Mouse (Mus musculus) forebrain, embryonic 16.5 days (tissue): ENCODE measurements around the gene Acad12. TPM values are rescaled to one million over a fixed set of nuclear protein-coding genes. Genes with fewer than 3 reads are reported as not detected.
A peak's percentile ranks its signal among the peaks of the same experiment; 100 is the strongest.

ENCODE experiments used
- ATAC-seq: fragments of 200-750 bp; cut with Nextera tagmentation; 2 replicates; pipeline ENCODE4 v1.8.0; 2017; ENCODE audit warnings: mild to moderate bottlenecking, moderate library complexity
- H3K27ac ChIP-seq: fragments of 300-500 bp; sonication (generic); 2 replicates; pipeline ENCODE4 v1.5.1; 2014; ENCODE audit warnings: low read length, control low read depth
- H3K27me3 ChIP-seq: fragments of 300-500 bp; sonication (generic); replicated peaks from 2 replicates; pipeline ENCODE4 v1.6.1; 2014; ENCODE audit warnings: low read length; ENCODE audit not compliant: control insufficient read depth, insufficient read depth
- H3K36me3 ChIP-seq: fragments of 300-500 bp; sonication (generic); 2 replicates; pipeline ENCODE4 v1.6.1; 2014; ENCODE audit not compliant: control insufficient read depth, insufficient read depth
- H3K4me1 ChIP-seq: fragments of 300-500 bp; sonication (generic); replicated peaks from 2 replicates; pipeline ENCODE4 v1.6.1; 2014; ENCODE audit warnings: low read length; ENCODE audit not compliant: control insufficient read depth, insufficient read depth
- H3K4me2 ChIP-seq: fragments of 300-500 bp; sonication (generic); 2 replicates; pipeline ENCODE4 v1.6.1; 2014; ENCODE audit warnings: mild to moderate bottlenecking, low read length, control low read depth
- H3K4me3 ChIP-seq: fragments of 300-500 bp; sonication (generic); replicated peaks from 2 replicates; pipeline ENCODE4 v1.5.1; 2014; ENCODE audit warnings: mild to moderate bottlenecking, low read length, control low read depth
- H3K9ac ChIP-seq: fragments of 300-500 bp; sonication (generic); replicated peaks from 2 replicates; pipeline ENCODE4 v1.6.1; 2014; ENCODE audit warnings: low read depth, low read length, control low read depth
- H3K9me3 ChIP-seq: fragments of 300-500 bp; sonication (generic); 2 replicates; pipeline ENCODE4 v1.6.1; 2016; ENCODE audit warnings: low read length; ENCODE audit not compliant: control insufficient read depth
- WGBS: fragments of 180-500 bp; shearing (Covaris S2); extraction: QIAGEN DNeasy Blood & Tissue Kit; methylation state at CpG from one replicate; pipeline ENCODE4 v1.1.7; 2014; 5-methylcytosine and 5-hydroxymethylcytosine counted together
- polyA plus RNA-seq: library from polyadenylated mRNA; unstranded; fragments of >200 nt; fragmentation: Nextera tagmentation; extraction: Ambion mirVana; gene quantifications from 2 replicates; pipeline ENCODE4 v1.2.1, GENCODE M21; 2015

Acad12 gene
- polyA plus RNA-seq, 1 experiment from 2014 or later: 1.2 TPM

- Histone ChIP-seq H3K9ac (no peak overlapping the region), H3K36me3 (no peaks in the 10 kb centered on the region), H3K4me1 (peaks cover 9% of the 10 kb centered on the region), H3K27ac (no peak overlapping the region), H3K4me3 (no peak overlapping the region), H3K9me3 (no peaks in the 10 kb centered on the region), H3K4me2 (no peak overlapping the region), H3K27me3 (no peaks in the 10 kb centered on the region)
- 82% methylated on average over 7 of the region's 7 CpGs for WGBS
- no peak for ATAC-seq
Observed at GRCm38 (mm10) chr5:121597991-121598537, 20.7 kb downstream of the Acad12 start.

- WGBS: 80% methylated on average over 4 of the region's 4 CpGs
- no peak overlapping the region for H3K4me3 ChIP-seq
- no peak for ATAC-seq
- no peak overlapping the region for H3K4me2 ChIP-seq
- no peak overlapping the region for H3K27ac ChIP-seq
- no peak overlapping the region for H3K9ac ChIP-seq
- no peaks in the 10 kb centered on the region for H3K36me3 ChIP-seq
- no peaks in the 10 kb centered on the region for H3K9me3 ChIP-seq
- H3K4me1 ChIP-seq: peaks cover 15% of the 10 kb centered on the region
- no peaks in the 10 kb centered on the region for H3K27me3 ChIP-seq
Observed at GRCm38 (mm10) chr5:121597332-121597731, 21.4 kb downstream of the Acad12 start.

GRCm38 (mm10) chr5:121596226-121596625, 22.5 kb downstream of the Acad12 start:
- H3K27ac ChIP-seq: no peak overlapping the region
- no peaks in the 10 kb centered on the region for H3K36me3 ChIP-seq
- ATAC-seq: no peak
- no peak overlapping the region for H3K9ac ChIP-seq
- no peak overlapping the region for H3K4me2 ChIP-seq
- H3K4me3 ChIP-seq: no peak overlapping the region
- H3K9me3 ChIP-seq: no peaks in the 10 kb centered on the region
- H3K4me1 ChIP-seq: peaks cover 16% of the 10 kb centered on the region
- WGBS: 82% methylated on average over 6 of the region's 6 CpGs
- no peaks in the 10 kb centered on the region for H3K27me3 ChIP-seq

- H3K9ac ChIP-seq: no peak overlapping the region
- peaks cover 16% of the 10 kb centered on the region for H3K4me1 ChIP-seq
- no peak overlapping the region for H3K4me3 ChIP-seq
- no peaks in the 10 kb centered on the region for H3K36me3 ChIP-seq
- H3K4me2 ChIP-seq: no peak overlapping the region
- H3K27ac ChIP-seq: no peak overlapping the region
- no peak for ATAC-seq
- H3K9me3 ChIP-seq: no peaks in the 10 kb centered on the region
- H3K27me3 ChIP-seq: no peaks in the 10 kb centered on the region
- 83% methylated on average over 6 of the region's 6 CpGs for WGBS
Observed at GRCm38 (mm10) chr5:121595758-121596157, 23.0 kb downstream of the Acad12 start.

GRCm38 (mm10) chr5:121594714-121595313, 23.9 kb downstream of the Acad12 start:
- H3K27ac ChIP-seq: no peak overlapping the region
- H3K27me3 ChIP-seq: no peaks in the 10 kb centered on the region
- H3K9ac ChIP-seq: no peak overlapping the region
- no peak overlapping the region for H3K4me3 ChIP-seq
- H3K36me3 ChIP-seq: no peaks in the 10 kb centered on the region
- H3K4me2 ChIP-seq: no peak overlapping the region; the same call in 1 of the 2 replicates
- 84% methylated on average over 6 of the region's 6 CpGs for WGBS
- no peaks in the 10 kb centered on the region for H3K9me3 ChIP-seq
- no peak for ATAC-seq
- peaks cover 16% of the 10 kb centered on the region for H3K4me1 ChIP-seq

- ATAC-seq: peak; percentile 84
- H3K9ac ChIP-seq: peak within 1 kb of the TSS; percentile 63
- peak within 1 kb of the TSS; percentile 58 for H3K4me3 ChIP-seq
- H3K36me3 ChIP-seq: no peaks in the 10 kb centered on the region
- peak within 1 kb of the TSS; percentile 95 for H3K4me2 ChIP-seq
- 2% methylated on average over 47 of the region's 47 CpGs for WGBS
- H3K4me1 ChIP-seq: peaks cover 16% of the 10 kb centered on the region
- H3K9me3 ChIP-seq: no peaks in the 10 kb centered on the region
- H3K27me3 ChIP-seq: no peaks in the 10 kb centered on the region
- H3K27ac ChIP-seq: peak within 1 kb of the TSS; percentile 43
Observed at GRCm38 (mm10) chr5:121593451-121594401, 25.0 kb downstream of the Acad12 start, which contains the start of gene Aldh2. Gene Aldh2, minus strand, starts transcription at chr5:121593824.

- H3K9me3 ChIP-seq: no peaks in the 10 kb centered on the region
- peaks cover 16% of the 10 kb centered on the region for H3K4me1 ChIP-seq
- WGBS: 3% methylated on average over 33 of the region's 33 CpGs
- no peaks in the 10 kb centered on the region for H3K36me3 ChIP-seq
- no peaks in the 10 kb centered on the region for H3K27me3 ChIP-seq
- peak overlapping the region; percentile 63 for H3K9ac ChIP-seq
- H3K4me3 ChIP-seq: peak overlapping the region; percentile 58
- H3K4me2 ChIP-seq: peak overlapping the region; percentile 95
- ATAC-seq: peak; percentile 64
- H3K27ac ChIP-seq: no peak overlapping the region; the same call in 1 of the 2 replicates
Observed at GRCm38 (mm10) chr5:121592816-121593407, 25.8 kb downstream of the Acad12 start.

GRCm38 (mm10) chr5:121592064-121592815, 26.5 kb downstream of the Acad12 start:
- peak overlapping the region; percentile 95 for H3K4me2 ChIP-seq
- no peak for ATAC-seq
- WGBS: 66% methylated on average over 11 of the region's 11 CpGs
- H3K4me1 ChIP-seq: peaks cover 16% of the 10 kb centered on the region
- H3K9me3 ChIP-seq: no peaks in the 10 kb centered on the region
- no peaks in the 10 kb centered on the region for H3K36me3 ChIP-seq
- no peaks in the 10 kb centered on the region for H3K27me3 ChIP-seq
- H3K9ac ChIP-seq: no peak overlapping the region
- H3K4me3 ChIP-seq: no peak overlapping the region
- H3K27ac ChIP-seq: no peak overlapping the region
